Mouse (Mus musculus) megakaryocyte, embryonic 14.5 days (primary cell): ENCODE measurements at regions not wholly inside any gene's neighbourhood (a gene's known extent, or its start where the extent isn't known, plus 50 kb on each side); places are given as distances from the start of the nearest gene placed in this dataset.

Experiments used
- FLI1 ChIP-seq: IDR thresholded peaks from 2 replicates; pipeline ENCODE4 v1.6.1; 2012; ENCODE audit warnings: low read length, inconsistent platforms, mixed read lengths
- GATA1 ChIP-seq: IDR thresholded peaks from 3 replicates; pipeline ENCODE4 v1.6.1; 2012; ENCODE audit warnings: mixed read lengths, low read length, inconsistent platforms, borderline replicate concordance

GRCm38 (mm10) chr5:52006843-52007242 lies 183.5 kb downstream of the Dhx15 start:
- TF ChIP-seq GATA1 (no peak), FLI1 (no peak)
